Mouse (Mus musculus) R1 (cell line): ENCODE data around the gene Hrh3.

Source experiments
- DNase-seq: peaks from one replicate; pipeline ENCODE4 v3.0.0-alpha.2; 2018; ENCODE audit warnings: low read depth, low spot score

The Hrh3 gene

GRCm38 (mm10) chr2:180103978-180104658 lies at the start of gene Hrh3:
Gene Hrh3, minus strand, starts transcription at chr2:180104488.
- peak; percentile 72 for DNase-seq

- no peak for DNase-seq
Observed at GRCm38 (mm10) chr2:180148551-180148950, 44.3 kb upstream of the Hrh3 start.

- DNase-seq: no peak
Observed at GRCm38 (mm10) chr2:180147379-180147778, 43.1 kb upstream of the Hrh3 start.

- no peak for DNase-seq
Observed at GRCm38 (mm10) chr2:180146091-180146490, 41.8 kb upstream of the Hrh3 start.

- no peak for DNase-seq
Observed at GRCm38 (mm10) chr2:180135414-180135813, 31.1 kb upstream of the Hrh3 start.

- DNase-seq: no peak
Observed at GRCm38 (mm10) chr2:180133911-180134310, 29.6 kb upstream of the Hrh3 start.

GRCm38 (mm10) chr2:180133231-180133630 lies 28.9 kb upstream of the Hrh3 start:
- DNase-seq: no peak

- no peak for DNase-seq
Observed at GRCm38 (mm10) chr2:180127675-180128074, 23.4 kb upstream of the Hrh3 start.

GRCm38 (mm10) chr2:180126195-180126594 lies 21.9 kb upstream of the Hrh3 start:
- no peak for DNase-seq

GRCm38 (mm10) chr2:180124192-180124591 lies 19.9 kb upstream of the Hrh3 start:
- peak; percentile 48 for DNase-seq

GRCm38 (mm10) chr2:180120292-180120761 lies 16.0 kb upstream of the Hrh3 start:
- no peak for DNase-seq

- peak; percentile 52 for DNase-seq
Observed at GRCm38 (mm10) chr2:180119439-180120291, 15.4 kb upstream of the Hrh3 start.

GRCm38 (mm10) chr2:180118661-180119438 lies 14.6 kb upstream of the Hrh3 start, which contains the start of gene Osbpl2:
Gene Osbpl2, plus strand, starts transcription at chr2:180119306.
- peak; percentile 100 for DNase-seq

GRCm38 (mm10) chr2:180117485-180118194 lies 13.4 kb upstream of the Hrh3 start:
- peak; percentile 83 for DNase-seq

GRCm38 (mm10) chr2:180116741-180117484 lies 12.6 kb upstream of the Hrh3 start:
- no peak for DNase-seq

- DNase-seq: no peak
Observed at GRCm38 (mm10) chr2:180116081-180116493, 11.8 kb upstream of the Hrh3 start.

- no peak for DNase-seq
Observed at GRCm38 (mm10) chr2:180115279-180115678, 11.0 kb upstream of the Hrh3 start.

- DNase-seq: peak; percentile 16
Observed at GRCm38 (mm10) chr2:180113909-180114890, 9.9 kb upstream of the Hrh3 start.

- no peak for DNase-seq
Observed at GRCm38 (mm10) chr2:180108285-180108684, 4.0 kb upstream of the Hrh3 start.
